Mouse (Mus musculus): ENCODE data around the gene Egfr. TPM values are rescaled to one million over a fixed set of nuclear protein-coding genes. Genes with fewer than 3 reads are reported as not detected.

Gene Egfr
- polyA plus RNA-seq, 1 experiment = 63.3 TPM

- H3K4me3 ChIP-seq (ENCODE audit: low read depth, low read length) = no peak overlapping the region
- peaks cover 14% of the 10 kb centered on the region for H3K4me1 ChIP-seq (ENCODE audit: control insufficient read depth, insufficient read depth, insufficient read length, low read length)
- TF ChIP-seq CTCF (IDR thresholded peaks at IDR 0.05; ENCODE audit: extremely low read depth, insufficient read length, insufficient replicate concordance, low read depth, low read length) (no peak), POLR2A (IDR thresholded peaks at IDR 0.05; ENCODE audit: low read depth, low read length) (no peak)
- H3K27ac ChIP-seq (ENCODE audit: insufficient read depth, low read depth, low read length) = no peak overlapping the region
- H3K36me3 ChIP-seq (ENCODE audit: control insufficient read depth, insufficient read depth, low read length) = no peaks in the 10 kb centered on the region
- H3K27me3 ChIP-seq (ENCODE audit: control insufficient read depth, insufficient read depth, low read length) = no peaks in the 10 kb centered on the region
Measured at GRCm38 (mm10) chr11:16813298-16813697, 61.3 kb downstream of the Egfr start.

DNA sequence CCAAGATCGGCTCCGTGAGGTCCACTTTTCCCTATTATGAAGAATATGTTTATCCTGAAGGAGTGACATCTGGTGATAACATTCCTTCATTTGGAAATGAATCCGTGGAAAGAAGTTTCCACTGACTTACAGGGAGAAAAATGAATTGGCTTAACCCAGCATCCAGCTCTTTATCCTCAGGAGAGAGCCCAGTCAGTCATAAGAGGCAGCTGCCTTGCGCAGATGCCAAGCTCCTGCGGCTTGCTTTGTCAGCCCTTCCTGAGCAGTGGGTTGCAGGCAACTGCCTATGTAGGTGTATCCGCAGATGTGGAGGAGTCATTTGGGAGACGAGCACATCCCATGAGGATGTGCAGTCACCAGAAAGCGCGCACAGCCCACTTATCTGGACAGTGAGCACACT, 64.4 kb downstream of the Egfr start:
- no peaks in the 10 kb centered on the region for H3K36me3 ChIP-seq (ENCODE audit: control insufficient read depth, insufficient read depth, low read length)
- 88% methylated on average over 9 of the region's 9 CpGs for WGBS
- H3K4me1 ChIP-seq (ENCODE audit: control insufficient read depth, insufficient read depth, insufficient read length, low read length) = no peaks in the 10 kb centered on the region
- H3K27ac ChIP-seq (ENCODE audit: insufficient read depth, low read depth, low read length) = no peak overlapping the region
- no peaks in the 10 kb centered on the region for H3K27me3 ChIP-seq (ENCODE audit: control insufficient read depth, insufficient read depth, low read length)
- TF ChIP-seq CTCF (IDR thresholded peaks at IDR 0.05; ENCODE audit: extremely low read depth, insufficient read length, insufficient replicate concordance, low read depth, low read length) (no peak), POLR2A (IDR thresholded peaks at IDR 0.05; ENCODE audit: low read depth, low read length) (no peak)
- no peak overlapping the region for H3K4me3 ChIP-seq (ENCODE audit: low read depth, low read length)

DNA sequence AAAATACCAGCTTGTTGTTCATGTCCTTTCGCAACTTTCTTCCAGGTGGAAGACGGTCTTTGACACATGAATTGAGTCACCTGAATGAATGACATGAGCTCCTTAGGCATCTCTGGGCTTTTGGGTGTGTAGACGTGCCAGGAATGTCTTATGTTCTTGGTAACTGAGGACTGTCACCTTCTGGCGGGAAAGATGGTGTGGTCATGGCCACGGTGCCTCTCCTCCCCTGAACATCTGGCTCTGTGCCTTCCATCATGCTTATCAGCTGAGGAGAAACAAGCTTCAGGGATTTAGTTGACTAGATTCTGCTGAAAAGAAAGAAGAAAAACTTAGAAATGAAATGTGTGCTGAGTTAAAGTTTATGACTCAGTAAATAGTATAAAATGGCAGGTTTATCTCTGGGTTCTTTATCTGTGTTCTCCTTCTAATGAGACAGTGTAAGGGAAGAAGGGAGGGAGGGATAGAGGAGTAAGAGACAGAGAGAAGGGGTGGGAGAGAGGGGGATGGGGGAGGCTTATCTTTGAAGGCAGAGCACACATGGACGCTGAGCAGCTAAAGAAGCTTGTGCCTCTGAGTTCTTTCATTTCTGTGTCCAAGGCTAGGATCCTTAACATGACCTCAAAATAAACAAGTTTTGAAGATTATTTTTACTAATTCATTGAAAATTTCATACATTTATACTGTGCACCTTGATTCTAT, 65.5 kb downstream of the Egfr start:
- H3K36me3 ChIP-seq (ENCODE audit: control insufficient read depth, insufficient read depth, low read length) = no peaks in the 10 kb centered on the region
- no peak overlapping the region for H3K4me3 ChIP-seq (ENCODE audit: low read depth, low read length)
- no peak overlapping the region for H3K27ac ChIP-seq (ENCODE audit: insufficient read depth, low read depth, low read length)
- H3K27me3 ChIP-seq (ENCODE audit: control insufficient read depth, insufficient read depth, low read length) = no peaks in the 10 kb centered on the region
- WGBS = 69% methylated on average over 6 of the region's 6 CpGs
- no peaks in the 10 kb centered on the region for H3K4me1 ChIP-seq (ENCODE audit: control insufficient read depth, insufficient read depth, insufficient read length, low read length)
- no peak for TF ChIP-seq CTCF (IDR thresholded peaks at IDR 0.05; ENCODE audit: extremely low read depth, insufficient read length, insufficient replicate concordance, low read depth, low read length)
- no peak for TF ChIP-seq POLR2A (IDR thresholded peaks at IDR 0.05; ENCODE audit: low read depth, low read length)

DNA sequence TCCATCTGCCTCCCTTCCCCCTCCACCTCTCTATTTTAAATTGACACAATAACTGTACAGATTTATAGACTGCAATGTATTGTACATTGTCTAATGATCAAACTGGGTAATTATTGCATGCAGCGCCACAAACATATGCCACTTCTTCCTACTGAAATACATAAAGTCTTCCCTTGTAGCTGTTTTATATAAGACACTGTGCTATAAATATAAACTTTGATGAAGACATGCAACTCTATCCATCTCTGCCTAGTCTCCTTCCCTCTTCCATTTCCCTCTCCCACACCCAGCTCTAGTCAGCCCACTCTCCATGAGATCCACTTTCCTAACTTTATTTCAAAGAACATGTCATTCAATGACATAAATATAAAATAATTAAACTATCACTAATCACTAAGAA, 67.4 kb downstream of the Egfr start:
- no peak overlapping the region for H3K4me3 ChIP-seq (ENCODE audit: low read depth, low read length)
- 92% methylated on average over 1 of the region's 1 CpGs for WGBS
- no peaks in the 10 kb centered on the region for H3K36me3 ChIP-seq (ENCODE audit: control insufficient read depth, insufficient read depth, low read length)
- H3K4me1 ChIP-seq (ENCODE audit: control insufficient read depth, insufficient read depth, insufficient read length, low read length) = no peaks in the 10 kb centered on the region
- H3K27me3 ChIP-seq (ENCODE audit: control insufficient read depth, insufficient read depth, low read length) = no peaks in the 10 kb centered on the region
- TF ChIP-seq CTCF (IDR thresholded peaks at IDR 0.05; ENCODE audit: extremely low read depth, insufficient read length, insufficient replicate concordance, low read depth, low read length) (no peak), POLR2A (IDR thresholded peaks at IDR 0.05; ENCODE audit: low read depth, low read length) (no peak)
- no peak overlapping the region for H3K27ac ChIP-seq (ENCODE audit: insufficient read depth, low read depth, low read length)

- H3K36me3 ChIP-seq (ENCODE audit: control insufficient read depth, insufficient read depth, low read length) = no peaks in the 10 kb centered on the region
- 87% methylated on average over 6 of the region's 6 CpGs for WGBS
- H3K27ac ChIP-seq (ENCODE audit: insufficient read depth, low read depth, low read length) = no peak overlapping the region
- no peaks in the 10 kb centered on the region for H3K27me3 ChIP-seq (ENCODE audit: control insufficient read depth, insufficient read depth, low read length)
- no peak overlapping the region for H3K4me3 ChIP-seq (ENCODE audit: low read depth, low read length)
- TF ChIP-seq POLR2A (IDR thresholded peaks at IDR 0.05; ENCODE audit: low read depth, low read length) = no peak
- TF ChIP-seq CTCF (IDR thresholded peaks at IDR 0.05; ENCODE audit: extremely low read depth, insufficient read length, insufficient replicate concordance, low read depth, low read length) = no peak
- no peaks in the 10 kb centered on the region for H3K4me1 ChIP-seq (ENCODE audit: control insufficient read depth, insufficient read depth, insufficient read length, low read length)
Measured at GRCm38 (mm10) chr11:16820138-16820537, 68.1 kb downstream of the Egfr start.

GRCm38 (mm10) chr11:16821668-16822254, 69.8 kb downstream of the Egfr start:
- Histone ChIP-seq H3K27me3 (ENCODE audit: control insufficient read depth, insufficient read depth, low read length) (no peaks in the 10 kb centered on the region), H3K4me3 (ENCODE audit: low read depth, low read length) (no peak overlapping the region), H3K4me1 (ENCODE audit: control insufficient read depth, insufficient read depth, insufficient read length, low read length) (no peaks in the 10 kb centered on the region), H3K27ac (ENCODE audit: insufficient read depth, low read depth, low read length) (no peak overlapping the region), H3K36me3 (ENCODE audit: control insufficient read depth, insufficient read depth, low read length) (no peaks in the 10 kb centered on the region)
- TF ChIP-seq CTCF (IDR thresholded peaks at IDR 0.05; ENCODE audit: extremely low read depth, insufficient read length, insufficient replicate concordance, low read depth, low read length) = no peak
- no peak for TF ChIP-seq POLR2A (IDR thresholded peaks at IDR 0.05; ENCODE audit: low read depth, low read length)
- 85% methylated on average over 6 of the region's 6 CpGs for WGBS

DNA sequence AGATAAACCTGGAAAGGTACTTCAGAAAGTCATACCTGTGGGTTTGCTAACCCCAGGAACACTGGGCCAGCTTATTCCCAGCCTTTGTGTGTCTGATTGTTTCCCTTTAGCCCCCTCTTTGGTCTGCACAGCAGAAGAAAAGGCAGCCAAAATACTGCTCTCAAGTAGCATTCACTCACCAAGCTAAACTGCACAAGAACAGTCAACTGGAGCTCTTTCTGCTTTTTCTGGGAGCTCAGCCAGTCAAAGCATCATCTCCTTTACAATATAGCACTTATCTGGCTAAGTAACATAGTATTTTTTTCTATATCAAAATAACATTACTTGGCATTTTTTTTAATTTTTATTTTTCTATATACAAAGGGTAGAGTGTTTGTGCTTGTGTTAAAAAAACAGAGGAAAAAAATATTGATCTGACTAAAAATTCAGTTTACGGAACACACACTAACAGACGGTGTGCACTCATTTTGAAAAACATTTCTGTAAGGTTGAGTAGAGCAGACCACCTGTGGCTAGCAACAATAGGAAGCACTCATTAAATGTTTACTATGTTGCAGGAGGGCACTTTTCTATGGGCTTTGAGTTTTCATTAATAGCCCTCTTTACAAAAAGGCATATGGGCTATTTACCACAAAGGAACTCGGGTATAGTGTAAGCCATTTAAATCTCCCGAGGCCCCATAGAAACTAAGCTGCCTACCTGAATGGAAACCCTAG, 72.0 kb downstream of the Egfr start:
- no peaks in the 10 kb centered on the region for H3K36me3 ChIP-seq (ENCODE audit: control insufficient read depth, insufficient read depth, low read length)
- WGBS = 92% methylated on average over 4 of the region's 4 CpGs
- TF ChIP-seq CTCF (IDR thresholded peaks at IDR 0.05; ENCODE audit: extremely low read depth, insufficient read length, insufficient replicate concordance, low read depth, low read length) = no peak
- TF ChIP-seq POLR2A (IDR thresholded peaks at IDR 0.05; ENCODE audit: low read depth, low read length) = no peak
- H3K4me3 ChIP-seq (ENCODE audit: low read depth, low read length) = no peak overlapping the region
- no peaks in the 10 kb centered on the region for H3K27me3 ChIP-seq (ENCODE audit: control insufficient read depth, insufficient read depth, low read length)
- H3K4me1 ChIP-seq (ENCODE audit: control insufficient read depth, insufficient read depth, insufficient read length, low read length) = no peaks in the 10 kb centered on the region
- no peak overlapping the region for H3K27ac ChIP-seq (ENCODE audit: insufficient read depth, low read depth, low read length)

Measured in small intestine, adult 2 months (tissue).